Mouse (Mus musculus): Measurements from ENCODE around the gene Igsf8. TPM values are rescaled to one million over a fixed set of nuclear protein-coding genes. Genes with fewer than 3 reads are reported as not detected.

The Igsf8 gene
- polyA plus RNA-seq (2014; fragmentation: Illumina TruSeq; extraction: RNeasy Lipid Tissue Mini Kit (QIAGEN cat#74804); ENCODE audit: low read depth, low replicate concordance), result 0.48 TPM

GRCm38 (mm10) chr1:172261477-172262078 lies at the start of gene Igsf8:
Gene Igsf8 (plus strand): TSS chr1:172261641.

GRCm38 (mm10) chr1:172219451-172220406 lies 41.7 kb upstream of the Igsf8 start, which contains the start of gene Casq1:
Gene Casq1 (minus strand): TSS chr1:172219868.

GRCm38 (mm10) chr1:172258314-172258713 lies 3.1 kb upstream of the Igsf8 start, which contains the start of gene Atp1a4:
Gene Atp1a4 (minus strand): TSS chr1:172258414.

GRCm38 (mm10) chr1:172297611-172298537 lies 36.4 kb downstream of the Igsf8 start, which contains the start of gene Atp1a2:
Gene Atp1a2 (minus strand): TSS chr1:172298064.

DNA sequence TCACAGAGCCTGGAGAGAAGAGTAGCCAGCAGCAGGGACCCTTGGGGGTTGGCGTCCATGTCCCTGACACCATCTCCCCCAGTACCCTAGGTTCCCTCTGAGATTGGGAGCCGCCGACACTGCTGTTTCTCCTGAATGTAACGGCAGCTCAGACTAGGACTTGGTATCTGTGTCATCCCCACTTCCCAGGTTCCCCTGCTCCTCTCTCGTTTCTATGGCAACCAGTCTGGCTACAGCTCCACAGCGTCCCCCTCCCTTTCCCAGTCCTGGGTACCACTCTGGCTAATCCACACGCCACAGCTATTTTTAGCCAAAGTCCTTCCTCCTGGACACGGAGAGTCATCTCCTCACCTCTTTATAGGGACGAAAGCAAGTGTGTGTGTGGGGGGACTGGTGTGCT lies 67.7 kb downstream of the Igsf8 start, which contains the start of gene Kcnj9:
Gene Kcnj9 (minus strand): TSS at position 188 of the 400 bp plus-strand sequence.

DNA sequence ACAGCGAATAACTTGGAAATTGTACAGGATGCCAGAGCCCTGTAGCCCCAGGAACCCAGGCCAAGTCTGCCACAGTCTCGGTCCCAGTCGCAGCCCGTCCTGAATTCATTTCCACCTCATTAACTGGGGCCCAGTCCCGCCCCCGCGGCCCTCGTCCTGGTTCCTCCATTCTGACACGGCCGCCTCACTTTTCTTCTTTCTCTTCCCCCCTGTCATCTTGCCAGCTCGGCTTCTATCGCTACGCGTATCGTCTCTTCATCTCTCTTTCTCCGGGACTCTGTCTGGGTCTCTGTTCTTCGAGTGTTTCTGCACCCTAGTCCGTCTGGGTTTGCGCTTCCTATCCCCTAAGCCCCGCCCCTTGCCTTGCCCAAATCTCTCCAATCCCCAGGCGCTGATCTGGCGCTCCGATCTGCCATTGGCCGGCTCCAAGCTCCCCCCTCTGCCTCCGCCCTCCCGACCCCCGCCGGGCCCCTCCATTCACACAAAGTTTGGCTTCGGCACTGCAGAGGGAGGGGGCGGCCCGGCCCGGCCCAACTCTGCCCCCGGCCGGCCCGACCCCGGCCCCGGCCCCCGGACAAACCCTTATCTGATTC lies 79.4 kb downstream of the Igsf8 start, which contains the start of gene Kcnj10:
Gene Kcnj10 (plus strand): TSS at position 482 of the 593 bp plus-strand sequence.

Other genes with a start within 250 kb of the Igsf8 start
- 0.24 TPM for gene Vangl2, start 233.2 kb upstream of the Igsf8 start, polyA plus RNA-seq (2014; fragmentation: Illumina TruSeq; extraction: RNeasy Lipid Tissue Mini Kit (QIAGEN cat#74804); ENCODE audit: low read depth, low replicate concordance)
- gene Nhlh1, start 204.1 kb upstream of the Igsf8 start, polyA plus RNA-seq (2014; fragmentation: Illumina TruSeq; extraction: RNeasy Lipid Tissue Mini Kit (QIAGEN cat#74804); ENCODE audit: low read depth, low replicate concordance), result not detected
- gene Copa, start 179.1 kb upstream of the Igsf8 start, polyA plus RNA-seq (2014; fragmentation: Illumina TruSeq; extraction: RNeasy Lipid Tissue Mini Kit (QIAGEN cat#74804); ENCODE audit: low read depth, low replicate concordance), result 106 TPM
- 12.3 TPM for gene Ncstn, start 178.8 kb upstream of the Igsf8 start, polyA plus RNA-seq (2014; fragmentation: Illumina TruSeq; extraction: RNeasy Lipid Tissue Mini Kit (QIAGEN cat#74804); ENCODE audit: low read depth, low replicate concordance)
- 73.3 TPM for gene Pex19, start 134.9 kb upstream of the Igsf8 start, polyA plus RNA-seq (2014; fragmentation: Illumina TruSeq; extraction: RNeasy Lipid Tissue Mini Kit (QIAGEN cat#74804); ENCODE audit: low read depth, low replicate concordance)
- 55.5 TPM for gene Dcaf8, start 113.6 kb upstream of the Igsf8 start, polyA plus RNA-seq (2014; fragmentation: Illumina TruSeq; extraction: RNeasy Lipid Tissue Mini Kit (QIAGEN cat#74804); ENCODE audit: low read depth, low replicate concordance)
- gene Pea15a, start 54.8 kb upstream of the Igsf8 start, polyA plus RNA-seq (2014; fragmentation: Illumina TruSeq; extraction: RNeasy Lipid Tissue Mini Kit (QIAGEN cat#74804); ENCODE audit: low read depth, low replicate concordance), result 15.9 TPM
- gene Casq1, start 41.8 kb upstream of the Igsf8 start, polyA plus RNA-seq (2014; fragmentation: Illumina TruSeq; extraction: RNeasy Lipid Tissue Mini Kit (QIAGEN cat#74804); ENCODE audit: low read depth, low replicate concordance), result not detected
- not detected for gene Atp1a4, start 3.2 kb upstream of the Igsf8 start, polyA plus RNA-seq (2014; fragmentation: Illumina TruSeq; extraction: RNeasy Lipid Tissue Mini Kit (QIAGEN cat#74804); ENCODE audit: low read depth, low replicate concordance)
- 0.19 TPM for gene Atp1a2, start 36.4 kb downstream of the Igsf8 start, polyA plus RNA-seq (2014; fragmentation: Illumina TruSeq; extraction: RNeasy Lipid Tissue Mini Kit (QIAGEN cat#74804); ENCODE audit: low read depth, low replicate concordance)
- not detected for gene Kcnj9, start 67.7 kb downstream of the Igsf8 start, polyA plus RNA-seq (2014; fragmentation: Illumina TruSeq; extraction: RNeasy Lipid Tissue Mini Kit (QIAGEN cat#74804); ENCODE audit: low read depth, low replicate concordance)
- 1.0 TPM for gene Kcnj10, start 79.6 kb downstream of the Igsf8 start, polyA plus RNA-seq (2014; fragmentation: Illumina TruSeq; extraction: RNeasy Lipid Tissue Mini Kit (QIAGEN cat#74804); ENCODE audit: low read depth, low replicate concordance)
- gene Pigm, start 114.9 kb downstream of the Igsf8 start, polyA plus RNA-seq (2014; fragmentation: Illumina TruSeq; extraction: RNeasy Lipid Tissue Mini Kit (QIAGEN cat#74804); ENCODE audit: low read depth, low replicate concordance), result 7.2 TPM
- gene Slamf9, start 213.7 kb downstream of the Igsf8 start, polyA plus RNA-seq (2014; fragmentation: Illumina TruSeq; extraction: RNeasy Lipid Tissue Mini Kit (QIAGEN cat#74804); ENCODE audit: low read depth, low replicate concordance), result not detected
- not detected for gene Igsf9, start 220.1 kb downstream of the Igsf8 start, polyA plus RNA-seq (2014; fragmentation: Illumina TruSeq; extraction: RNeasy Lipid Tissue Mini Kit (QIAGEN cat#74804); ENCODE audit: low read depth, low replicate concordance)
- 4.8 TPM for gene Tagln2, start 238.4 kb downstream of the Igsf8 start, polyA plus RNA-seq (2014; fragmentation: Illumina TruSeq; extraction: RNeasy Lipid Tissue Mini Kit (QIAGEN cat#74804); ENCODE audit: low read depth, low replicate concordance)